Mouse (Mus musculus): ENCODE results near the gene Dna2. TPM values are rescaled to one million over a fixed set of nuclear protein-coding genes. Genes with fewer than 3 reads are reported as not detected.

The Dna2 gene
- polyA plus RNA-seq, 1 experiment from 2014 or later: 36.0 TPM

- Histone ChIP-seq H3K9ac (ENCODE audit: low read length) (no peak overlapping the region), H3K9me3 (ENCODE audit: control insufficient read depth, low read length) (no peaks in the 10 kb centered on the region), H3K4me3 (ENCODE audit: low read depth, low read length) (no peak overlapping the region), H3K27me3 (ENCODE audit: control insufficient read depth, insufficient read depth, low read length) (no peaks in the 10 kb centered on the region), H3K4me2 (ENCODE audit: low read depth, severe bottlenecking) (no peak overlapping the region), H3K27ac (replicated peaks; ENCODE audit: low read depth, low read length) (no peak overlapping the region), H3K4me1 (ENCODE audit: control insufficient read depth, insufficient read depth, low read length) (no peaks in the 10 kb centered on the region), H3K36me3 (ENCODE audit: control insufficient read depth, insufficient read depth, low read length) (peaks cover 28% of the 10 kb centered on the region)
- ATAC-seq (ENCODE audit: insufficient number of reproducible peaks, low FRiP score, low TSS enrichment, low read depth) (no peak), DNase-seq (ENCODE audit: low spot score) (no peak)
- 94% methylated on average over 11 of the region's 11 CpGs for WGBS
Observed at GRCm38 (mm10) chr10:62965796-62966195, 19.0 kb downstream of the Dna2 start.

GRCm38 (mm10) chr10:62966291-62966690 lies 19.5 kb downstream of the Dna2 start:
- WGBS: 96% methylated on average over 15 of the region's 15 CpGs
- peaks cover 30% of the 10 kb centered on the region for H3K36me3 ChIP-seq (ENCODE audit: control insufficient read depth, insufficient read depth, low read length)
- no peak overlapping the region for H3K27ac ChIP-seq (replicated peaks; ENCODE audit: low read depth, low read length)

GRCm38 (mm10) chr10:62971821-62972220 lies 25.0 kb downstream of the Dna2 start:
- no peaks in the 10 kb centered on the region for H3K4me1 ChIP-seq (ENCODE audit: control insufficient read depth, insufficient read depth, low read length)
- peaks cover 20% of the 10 kb centered on the region for H3K36me3 ChIP-seq (ENCODE audit: control insufficient read depth, insufficient read depth, low read length)
- H3K27ac ChIP-seq (replicated peaks; ENCODE audit: low read depth, low read length): no peak overlapping the region
- 86% methylated on average over 16 of the region's 16 CpGs for WGBS
- H3K27me3 ChIP-seq (ENCODE audit: control insufficient read depth, insufficient read depth, low read length): no peaks in the 10 kb centered on the region
- H3K9ac ChIP-seq (ENCODE audit: low read length): no peak overlapping the region
- no peak overlapping the region for H3K4me3 ChIP-seq (ENCODE audit: low read depth, low read length)
- ATAC-seq (ENCODE audit: insufficient number of reproducible peaks, low FRiP score, low TSS enrichment, low read depth): no peak
- no peak overlapping the region for H3K4me2 ChIP-seq (ENCODE audit: low read depth, severe bottlenecking)
- H3K9me3 ChIP-seq (ENCODE audit: control insufficient read depth, low read length): no peaks in the 10 kb centered on the region
- no peak for DNase-seq (ENCODE audit: low spot score)

More at GRCm38 (mm10) chr10:62966291-62966690, 19.5 kb downstream of the Dna2 start:
- Histone ChIP-seq H3K4me1 (ENCODE audit: control insufficient read depth, insufficient read depth, low read length) (no peaks in the 10 kb centered on the region), H3K4me3 (ENCODE audit: low read depth, low read length) (no peak overlapping the region), H3K9ac (ENCODE audit: low read length) (no peak overlapping the region), H3K27me3 (ENCODE audit: control insufficient read depth, insufficient read depth, low read length) (no peaks in the 10 kb centered on the region), H3K4me2 (ENCODE audit: low read depth, severe bottlenecking) (no peak overlapping the region), H3K9me3 (ENCODE audit: control insufficient read depth, low read length) (no peaks in the 10 kb centered on the region)
- DNase-seq (ENCODE audit: low spot score): no peak
- no peak for ATAC-seq (ENCODE audit: insufficient number of reproducible peaks, low FRiP score, low TSS enrichment, low read depth)

- H3K36me3 ChIP-seq (ENCODE audit: control insufficient read depth, insufficient read depth, low read length): no peaks in the 10 kb centered on the region; the same call in 1 of the 2 replicates
- no peak for ATAC-seq (ENCODE audit: insufficient number of reproducible peaks, low FRiP score, low TSS enrichment, low read depth)
- no peak overlapping the region for H3K27ac ChIP-seq (replicated peaks; ENCODE audit: low read depth, low read length)
Observed at GRCm38 (mm10) chr10:62979667-62980038, 32.8 kb downstream of the Dna2 start.

GRCm38 (mm10) chr10:62980039-62980954 lies 33.5 kb downstream of the Dna2 start, which contains the start of gene Rufy2:
TSS of gene Rufy2 (plus strand) at chr10:62980223.
- 0 out of 2 replicates have a peak, but pooled peaks cover 2% of the 10 kb centered on the region for H3K4me1 ChIP-seq (ENCODE audit: control insufficient read depth, insufficient read depth, low read length)
- 0 out of 2 replicates have a peak within 1 kb of the TSS, but pooled peaks have one; percentile 52 for H3K27ac ChIP-seq (replicated peaks; ENCODE audit: low read depth, low read length)
- H3K27me3 ChIP-seq (ENCODE audit: control insufficient read depth, insufficient read depth, low read length): no peaks in the 10 kb centered on the region
- H3K9ac ChIP-seq (ENCODE audit: low read length): peak within 1 kb of the TSS; percentile 86
- H3K4me3 ChIP-seq (ENCODE audit: low read depth, low read length): peak within 1 kb of the TSS; percentile 96
- under 1% methylated on average over 77 of the region's 77 CpGs for WGBS
- peak within 1 kb of the TSS; percentile 61 for H3K4me2 ChIP-seq (ENCODE audit: low read depth, severe bottlenecking)
- no peaks in the 10 kb centered on the region for H3K9me3 ChIP-seq (ENCODE audit: control insufficient read depth, low read length)
- no peaks in the 10 kb centered on the region; the same call in 1 of the 2 replicates for H3K36me3 ChIP-seq (ENCODE audit: control insufficient read depth, insufficient read depth, low read length)
- DNase-seq (ENCODE audit: low spot score): peak; percentile 88
- ATAC-seq (ENCODE audit: insufficient number of reproducible peaks, low FRiP score, low TSS enrichment, low read depth): peak; percentile 88

More at GRCm38 (mm10) chr10:62979667-62980038, 32.8 kb downstream of the Dna2 start:
- Histone ChIP-seq H3K4me1 (ENCODE audit: control insufficient read depth, insufficient read depth, low read length) (0 out of 2 replicates have a peak, but pooled peaks cover 2% of the 10 kb centered on the region), H3K4me2 (ENCODE audit: low read depth, severe bottlenecking) (peak overlapping the region; percentile 61), H3K9me3 (ENCODE audit: control insufficient read depth, low read length) (no peaks in the 10 kb centered on the region), H3K4me3 (ENCODE audit: low read depth, low read length) (peak overlapping the region; percentile 96), H3K9ac (ENCODE audit: low read length) (peak overlapping the region; percentile 47; the same call in 1 of the 2 replicates), H3K27me3 (ENCODE audit: control insufficient read depth, insufficient read depth, low read length) (no peaks in the 10 kb centered on the region)
- 9% methylated on average over 10 of the region's 10 CpGs for WGBS
- no peak for DNase-seq (ENCODE audit: low spot score)

GRCm38 (mm10) chr10:62984072-62984471 lies 37.2 kb downstream of the Dna2 start:
- WGBS: 93% methylated on average over 11 of the region's 11 CpGs
- no peaks in the 10 kb centered on the region for H3K36me3 ChIP-seq (ENCODE audit: control insufficient read depth, insufficient read depth, low read length)

GRCm38 (mm10) chr10:62984495-62984894 lies 37.7 kb downstream of the Dna2 start:
- H3K9ac ChIP-seq (ENCODE audit: low read length): no peak overlapping the region
- H3K27ac ChIP-seq (replicated peaks; ENCODE audit: low read depth, low read length): no peak overlapping the region
- no peak for DNase-seq (ENCODE audit: low spot score)
- ATAC-seq (ENCODE audit: insufficient number of reproducible peaks, low FRiP score, low TSS enrichment, low read depth): no peak
- no peak overlapping the region for H3K4me2 ChIP-seq (ENCODE audit: low read depth, severe bottlenecking)
- H3K9me3 ChIP-seq (ENCODE audit: control insufficient read depth, low read length): no peaks in the 10 kb centered on the region
- no peaks in the 10 kb centered on the region for H3K36me3 ChIP-seq (ENCODE audit: control insufficient read depth, insufficient read depth, low read length)
- H3K4me1 ChIP-seq (ENCODE audit: control insufficient read depth, insufficient read depth, low read length): 0 out of 2 replicates have a peak, but pooled peaks cover 2% of the 10 kb centered on the region
- WGBS: 94% methylated on average over 6 of the region's 6 CpGs
- no peaks in the 10 kb centered on the region for H3K27me3 ChIP-seq (ENCODE audit: control insufficient read depth, insufficient read depth, low read length)
- no peak overlapping the region for H3K4me3 ChIP-seq (ENCODE audit: low read depth, low read length)

More at GRCm38 (mm10) chr10:62984072-62984471, 37.2 kb downstream of the Dna2 start:
- H3K27me3 ChIP-seq (ENCODE audit: control insufficient read depth, insufficient read depth, low read length): no peaks in the 10 kb centered on the region
- H3K4me3 ChIP-seq (ENCODE audit: low read depth, low read length): no peak overlapping the region
- H3K4me1 ChIP-seq (ENCODE audit: control insufficient read depth, insufficient read depth, low read length): 0 out of 2 replicates have a peak, but pooled peaks cover 2% of the 10 kb centered on the region
- DNase-seq (ENCODE audit: low spot score) (no peak), ATAC-seq (ENCODE audit: insufficient number of reproducible peaks, low FRiP score, low TSS enrichment, low read depth) (no peak)
- no peak overlapping the region for H3K4me2 ChIP-seq (ENCODE audit: low read depth, severe bottlenecking)
- no peak overlapping the region for H3K27ac ChIP-seq (replicated peaks; ENCODE audit: low read depth, low read length)
- no peaks in the 10 kb centered on the region for H3K9me3 ChIP-seq (ENCODE audit: control insufficient read depth, low read length)
- no peak overlapping the region for H3K9ac ChIP-seq (ENCODE audit: low read length)

GRCm38 (mm10) chr10:62987341-62987740 lies 40.5 kb downstream of the Dna2 start:
- H3K36me3 ChIP-seq (ENCODE audit: control insufficient read depth, insufficient read depth, low read length): no peaks in the 10 kb centered on the region
- no peak overlapping the region for H3K4me2 ChIP-seq (ENCODE audit: low read depth, severe bottlenecking)
- whole genome bisulfite sequencing: 29% methylated on average over 3 of the region's 3 CpGs
- ATAC-seq (ENCODE audit: insufficient number of reproducible peaks, low FRiP score, low TSS enrichment, low read depth): no peak
- no peaks in the 10 kb centered on the region for H3K9me3 ChIP-seq (ENCODE audit: control insufficient read depth, low read length)
- H3K27ac ChIP-seq (replicated peaks; ENCODE audit: low read depth, low read length): no peak overlapping the region
- H3K4me1 ChIP-seq (ENCODE audit: control insufficient read depth, insufficient read depth, low read length): no peaks in the 10 kb centered on the region
- no peak overlapping the region for H3K9ac ChIP-seq (ENCODE audit: low read length)
- H3K27me3 ChIP-seq (ENCODE audit: control insufficient read depth, insufficient read depth, low read length): no peaks in the 10 kb centered on the region
- no peak overlapping the region for H3K4me3 ChIP-seq (ENCODE audit: low read depth, low read length)
- peak; percentile 73 for DNase-seq (ENCODE audit: low spot score)
